In genomic region chr1:83631798-83632197, GRCm38 (mm10) we compare ENCODE assay signal across 10 mouse cellular contexts.
DNase-seq lines count a peak whose midpoint lies in the region; ATAC-seq lines count a peak whose summit lies in the region.
"Had no signal": no experiment of that assay in that cellular context is flagged by ENCODE, and none has a peak within 500 bp of the region (broad histone marks: within the 10 kb centered on the region; RNA-seq: fewer than 3 reads in every experiment).

No protein-coding gene starts in this region.

- intact Hi-C loops in heart, postnatal 25 days (cut with DNase I) = no loop called here

- H3K27ac ChIP-seq in forebrain, embryonic 12.5 days = 0 out of 2 replicates have a peak overlapping the region, but pooled peaks have one; percentile 53
- no peak overlapping the region for H3K27ac ChIP-seq in kidney, embryonic 14.5 days (ENCODE audit: low read depth, low read length)
- H3K27ac ChIP-seq: kidney, postnatal 0 days; macrophage had no signal

- H3K4me2 ChIP-seq in forebrain, embryonic 12.5 days = 0 out of 2 replicates have a peak overlapping the region, but pooled peaks have one; percentile 11
- no peak overlapping the region for H3K4me2 ChIP-seq in kidney, embryonic 14.5 days (replicated peaks; ENCODE audit: low read depth, low read length)

- 20% methylated on average over 4 of the region's 4 CpGs for WGBS in forebrain, embryonic 12.5 days
- 53% methylated on average over 4 of the region's 4 CpGs for WGBS in kidney, embryonic 14.5 days

- H3K9ac ChIP-seq in forebrain, embryonic 12.5 days = no peak overlapping the region
- no peak overlapping the region for H3K9ac ChIP-seq in kidney, embryonic 14.5 days (ENCODE audit: low read depth, low read length)

- H3K27me3 ChIP-seq in forebrain, embryonic 12.5 days = no peaks in the 10 kb centered on the region
- no peaks in the 10 kb centered on the region for H3K27me3 ChIP-seq in kidney, embryonic 14.5 days (ENCODE audit: control insufficient read depth, insufficient read depth, low read length)

- ATAC-seq in forebrain, embryonic 12.5 days (ENCODE audit: low FRiP score) = peak; percentile 87; the same call in 1 of the 2 replicates
- no peak for ATAC-seq in kidney, embryonic 14.5 days (ENCODE audit: low FRiP score, low TSS enrichment)

- no peaks in the 10 kb centered on the region for H3K36me3 ChIP-seq in forebrain, embryonic 12.5 days (replicated peaks)
- no peaks in the 10 kb centered on the region for H3K36me3 ChIP-seq in kidney, embryonic 14.5 days (ENCODE audit: control insufficient read depth, insufficient read depth, low read length)

- no peaks in the 10 kb centered on the region for H3K9me3 ChIP-seq in forebrain, embryonic 12.5 days
- H3K9me3 ChIP-seq in kidney, embryonic 14.5 days (ENCODE audit: control insufficient read depth, low read length) = no peaks in the 10 kb centered on the region

- DNase-seq in lung, postnatal 14 days = peak; percentile 1
- DNase-seq in lung, postnatal 36 days = no peak
- peak; percentile 10 for DNase-seq in left cerebral cortex, adult 11 months (ENCODE audit: low spot score)
- DNase-seq in right cerebral cortex, postnatal 14 days = peak; percentile 28
- DNase-seq in heart, postnatal 25 days (ENCODE audit: low spot score) = no peak
- DNase-seq in embryo, embryonic 9.5 days (ENCODE audit: extremely low spot score) = no peak

- 0 out of 2 replicates have a peak, but pooled peaks cover 5% of the 10 kb centered on the region for H3K4me1 ChIP-seq in forebrain, embryonic 12.5 days
- no peaks in the 10 kb centered on the region for H3K4me1 ChIP-seq in kidney, embryonic 14.5 days (ENCODE audit: control insufficient read depth, insufficient read depth, low read length)

- H3K4me3 ChIP-seq in forebrain, embryonic 12.5 days (replicated peaks) = no peak overlapping the region
- H3K4me3 ChIP-seq in kidney, embryonic 14.5 days (ENCODE audit: low read length) = no peak overlapping the region

Comparison
In these comparisons a context has a peak if more than half of its experiments do, and no peak if none do; other contexts are left out.
1. DNase-seq: peak in lung, postnatal 14 days (single experiment), left cerebral cortex, adult 11 months (single experiment) and right cerebral cortex, postnatal 14 days (single experiment); none in lung, postnatal 36 days (single experiment), heart, postnatal 25 days (single experiment) and embryo, embryonic 9.5 days (single experiment).